Mouse (Mus musculus) Muller cell, postnatal 12 days (primary cell): ENCODE data around the gene Spata21.

ENCODE experiments used
- DNase-seq: peaks from one replicate; pipeline ENCODE4 v3.0.0-alpha.2; 2015; ENCODE audit errors: inconsistent ontology term

Spata21 gene

DNA sequence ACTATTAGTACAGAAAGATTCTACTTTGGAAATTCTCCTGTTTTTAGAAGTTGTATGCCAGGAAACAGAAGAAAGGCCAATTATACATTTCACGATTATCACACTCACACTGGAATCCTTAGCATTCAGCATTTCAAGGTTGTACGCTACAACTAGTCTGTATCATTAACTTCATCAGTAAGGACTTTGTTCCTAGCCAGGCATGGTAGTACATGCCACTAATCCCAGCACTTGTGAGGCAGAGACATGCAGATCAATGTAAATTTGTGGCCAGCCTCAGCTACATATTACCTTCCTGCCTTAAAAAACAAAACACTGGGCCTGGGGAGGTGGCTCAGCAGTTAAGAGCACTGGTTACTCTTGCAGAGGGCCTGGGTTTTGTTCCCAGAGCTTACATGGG, 70.5 kb downstream of the Spata21 start:
- no peak for DNase-seq

DNA sequence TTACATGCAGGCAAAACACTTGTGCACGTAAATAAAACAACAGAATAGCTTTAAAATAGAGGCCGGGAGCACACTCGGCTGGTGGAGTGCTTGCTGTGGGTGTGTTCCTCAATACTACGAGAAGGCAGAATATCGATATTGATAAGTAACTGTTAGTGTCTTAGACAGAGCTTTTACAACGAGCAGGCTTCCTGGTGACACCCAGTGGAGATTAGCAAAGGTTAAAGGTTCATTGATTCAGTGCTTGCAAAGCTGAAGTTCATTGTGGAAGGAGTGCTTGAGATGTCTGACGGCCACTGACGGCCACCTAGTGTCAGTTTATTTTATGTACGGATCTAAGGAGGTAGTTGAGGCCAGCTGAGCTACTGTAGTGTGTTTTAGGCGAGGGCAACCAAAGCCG, 71.0 kb downstream of the Spata21 start:
- DNase-seq = no peak

DNA sequence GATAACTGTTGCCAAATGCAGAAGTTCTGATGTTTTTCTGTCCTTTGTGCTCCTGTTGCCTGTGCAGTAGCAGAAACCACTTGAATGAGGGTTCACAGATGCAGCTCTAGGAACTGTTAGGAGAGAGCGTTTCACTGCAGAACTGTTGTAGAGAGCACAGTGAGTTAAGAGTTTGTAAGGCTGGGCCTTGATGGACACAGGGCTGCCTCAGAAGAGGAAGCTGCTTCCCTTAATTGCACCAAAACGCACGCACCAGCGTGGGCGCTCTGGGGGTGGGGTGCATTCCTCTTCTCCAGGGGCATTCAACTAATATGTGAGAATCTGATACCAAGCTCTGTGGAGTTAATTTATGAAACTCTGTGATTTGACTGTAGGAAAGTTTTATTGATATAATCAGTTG, 71.5 kb downstream of the Spata21 start:
- DNase-seq = peak; percentile 90

DNA sequence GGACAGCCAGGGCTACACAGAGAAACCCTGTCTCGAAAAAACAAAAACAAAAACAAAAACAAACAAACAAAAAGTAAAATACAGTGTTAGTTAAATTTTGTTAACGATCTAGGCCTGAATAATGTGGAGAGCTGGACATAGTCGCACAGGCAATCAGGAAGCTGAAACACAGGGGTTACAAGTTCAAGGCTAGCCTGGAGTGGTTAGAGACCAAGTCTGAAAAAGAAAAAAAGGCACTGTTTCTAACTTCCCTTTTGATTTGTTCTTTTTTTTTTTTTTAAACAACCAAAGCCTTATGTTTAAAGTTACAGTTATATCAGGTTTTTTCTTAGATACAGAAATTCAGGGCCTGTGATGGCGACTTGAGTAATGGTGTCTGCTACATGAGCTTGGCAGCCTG, 72.1 kb downstream of the Spata21 start:
- no peak for DNase-seq

DNA sequence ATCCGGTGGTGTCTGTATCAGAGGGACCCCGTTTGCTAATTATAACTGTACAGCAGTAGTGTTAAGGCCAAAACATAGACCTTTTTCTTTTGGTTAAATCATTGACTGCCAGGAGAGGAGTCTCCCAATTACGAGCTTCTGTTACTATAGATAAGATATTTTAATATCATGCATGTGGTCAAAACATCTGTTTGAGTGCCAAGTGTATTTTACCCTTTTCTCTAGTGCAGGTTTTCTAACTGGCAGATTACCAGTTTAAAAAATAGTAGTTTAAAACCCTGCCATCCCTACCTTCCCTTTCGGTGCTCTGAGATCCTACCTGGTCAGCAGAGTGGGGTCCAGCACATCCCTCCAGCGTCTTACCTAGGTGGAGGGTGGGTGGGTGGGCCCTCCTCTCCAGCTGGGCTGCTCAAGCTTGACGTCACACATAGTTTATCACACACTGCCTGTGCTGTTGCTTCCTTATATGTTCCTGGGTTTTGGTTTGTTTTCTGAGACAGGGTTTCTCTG, 73.6 kb downstream of the Spata21 start:
- no peak for DNase-seq
